Mouse (Mus musculus) retina, embryonic 14.5 days (tissue): ENCODE measurements around the gene Lag3.
A peak's percentile ranks its signal among the peaks of the same experiment; 100 is the strongest.

Source experiments
- DNase-seq: peaks from one replicate; pipeline ENCODE4 v3.0.0-alpha.2; 2015; ENCODE audit warnings: low spot score

The Lag3 gene

DNA sequence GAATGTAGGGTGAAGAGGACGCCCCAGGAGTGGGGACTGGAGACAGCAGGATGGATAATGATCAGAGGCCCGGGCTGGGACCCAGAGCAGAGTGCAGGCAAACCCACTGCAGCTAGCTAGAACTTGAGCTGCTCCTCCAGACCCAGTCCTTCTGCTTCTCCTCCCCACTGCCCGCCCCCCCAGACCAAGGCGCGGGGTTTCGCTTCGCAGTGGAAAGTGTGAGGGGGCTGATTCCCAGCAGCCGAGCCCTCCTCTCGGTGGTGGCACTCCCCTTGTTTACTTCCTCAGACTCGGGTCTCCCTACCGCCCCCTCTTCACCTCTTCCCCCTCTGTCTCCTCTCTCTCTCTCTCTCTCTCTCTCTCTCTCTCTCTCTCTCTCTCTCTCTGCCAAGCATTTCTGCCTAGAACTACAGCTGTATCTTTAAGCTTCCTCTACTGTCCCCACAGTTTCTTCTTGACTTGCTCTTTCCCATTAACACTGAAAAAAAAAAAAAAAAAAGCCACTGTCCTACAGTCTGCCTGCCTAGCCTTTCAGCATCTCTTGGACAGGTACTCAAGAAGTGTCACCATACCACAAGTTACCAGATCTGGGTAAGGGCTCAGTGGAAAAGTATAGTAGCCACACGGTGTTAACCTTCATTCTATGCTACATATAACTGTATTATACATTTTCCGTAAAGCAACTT is at the start of gene Lag3:
Gene Lag3 (minus strand): TSS at position 173 of the 686 bp plus-strand sequence.
- DNase-seq: no peak

GRCm38 (mm10) chr6:124961021-124961420 is 49.5 kb upstream of the Lag3 start:
- DNase-seq: no peak

DNA sequence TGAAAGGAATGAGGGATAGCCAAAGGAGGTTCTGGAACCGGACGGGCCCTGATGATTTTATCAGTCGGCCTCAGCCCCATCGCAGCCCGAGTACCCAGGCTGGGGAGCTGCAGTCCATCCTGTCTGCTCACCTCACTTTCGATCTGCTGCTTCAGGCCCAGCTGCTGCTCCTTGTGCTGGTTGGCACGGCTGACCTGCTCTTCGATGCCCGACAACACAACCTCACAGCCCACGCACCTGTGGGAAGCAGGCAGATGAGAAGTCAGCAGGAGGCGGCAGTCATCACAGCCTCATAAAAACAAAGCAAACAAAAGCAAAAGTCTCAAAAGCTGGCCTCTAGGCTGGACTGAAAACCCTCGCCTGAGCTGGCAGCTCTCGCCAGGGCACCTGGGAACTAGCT is 48.5 kb upstream of the Lag3 start:
- DNase-seq: no peak

DNA sequence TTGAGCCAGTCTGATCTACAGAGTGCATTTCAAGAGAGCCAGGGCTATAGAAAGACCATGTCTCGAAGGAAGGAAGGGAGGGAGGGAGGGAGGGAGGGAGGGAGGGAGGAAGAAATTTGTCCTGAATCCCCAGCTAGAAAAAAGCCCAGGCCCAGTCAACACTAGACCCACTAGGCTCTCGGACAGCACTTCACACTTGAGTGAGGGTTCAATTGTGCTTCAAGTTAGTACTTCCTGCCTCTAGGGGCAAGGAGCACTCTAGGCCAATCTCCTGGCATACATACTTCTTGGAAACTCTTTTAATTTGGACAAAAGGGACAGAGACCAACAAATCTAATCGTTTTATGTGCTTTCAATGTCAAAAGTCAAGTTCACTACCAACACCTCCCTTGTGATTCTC is 46.6 kb upstream of the Lag3 start:
- no peak for DNase-seq

DNA sequence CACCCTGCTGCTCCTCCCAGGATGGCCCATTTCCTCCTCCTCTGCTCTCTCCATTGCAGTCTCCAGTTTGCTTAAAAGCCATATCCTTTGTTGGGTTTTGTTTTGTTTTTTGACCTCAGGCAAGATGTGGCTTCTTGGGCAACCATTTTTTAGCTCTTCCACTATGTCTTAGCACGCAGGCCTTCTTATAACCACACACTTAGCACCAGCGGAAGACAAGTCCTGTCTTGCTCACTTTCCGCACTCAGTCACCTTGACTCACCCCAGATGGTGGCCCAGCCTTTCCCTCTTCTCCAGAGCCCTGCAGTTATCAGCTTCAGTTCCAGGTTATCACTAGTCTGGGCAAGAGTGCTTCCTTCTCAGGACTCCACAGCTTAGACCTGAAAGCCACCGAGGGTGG is 43.7 kb upstream of the Lag3 start:
- DNase-seq: no peak

DNA sequence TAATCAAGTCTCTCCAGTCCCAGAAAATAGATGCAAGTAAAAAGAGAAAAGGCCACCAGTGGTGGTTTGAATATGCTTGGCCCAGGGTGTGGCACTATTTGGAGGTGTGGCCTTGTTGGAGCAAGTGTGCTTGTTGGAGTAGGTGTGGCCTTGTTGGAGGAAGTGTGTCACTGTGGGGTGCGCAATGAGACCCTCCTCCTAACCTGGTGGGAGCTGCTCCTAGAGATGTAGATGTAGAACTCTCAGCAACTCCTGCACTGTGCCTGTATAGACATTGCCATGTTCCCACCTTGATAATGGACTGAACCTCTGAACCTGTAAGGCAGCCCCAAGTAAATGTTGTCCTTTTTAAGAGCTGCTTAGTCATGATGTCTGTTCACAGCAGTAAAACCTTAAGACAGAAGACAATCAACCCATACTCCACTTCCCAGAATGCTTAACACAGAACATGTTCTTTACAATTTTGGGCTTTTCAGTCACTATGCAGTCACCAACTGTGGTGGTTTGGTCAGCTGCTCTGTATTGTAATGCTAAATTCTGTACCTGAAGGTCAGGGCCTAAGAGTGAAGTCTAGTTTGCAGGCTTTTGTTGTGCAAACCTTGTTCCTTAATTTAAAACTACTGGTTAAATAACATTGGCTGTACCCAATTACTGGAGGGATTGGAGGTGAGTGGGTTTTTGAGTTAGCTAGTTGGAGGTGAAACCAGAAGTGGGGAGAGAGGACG is 42.6 kb upstream of the Lag3 start:
- no peak for DNase-seq

GRCm38 (mm10) chr6:124943526-124943925 is 32.0 kb upstream of the Lag3 start:
- DNase-seq: no peak

DNA sequence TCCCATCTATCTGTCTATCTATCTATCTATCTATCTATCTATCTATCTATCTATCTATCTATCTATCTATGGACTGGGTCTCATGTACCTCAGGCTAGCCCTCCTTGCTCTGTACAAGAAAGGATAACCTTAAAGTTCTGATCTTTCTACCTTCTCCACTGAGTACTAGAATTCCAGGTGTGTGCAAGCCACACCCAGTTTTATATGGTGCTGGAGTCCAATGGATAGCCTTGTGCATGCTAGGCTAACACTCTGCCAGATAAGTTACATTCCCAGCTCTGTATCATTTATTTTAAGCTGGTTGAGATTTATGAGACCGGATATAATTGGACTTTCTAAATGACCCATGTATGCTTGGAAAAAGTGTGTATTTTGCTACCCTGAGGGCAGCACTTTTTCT is 30.2 kb upstream of the Lag3 start:
- no peak for DNase-seq

DNA sequence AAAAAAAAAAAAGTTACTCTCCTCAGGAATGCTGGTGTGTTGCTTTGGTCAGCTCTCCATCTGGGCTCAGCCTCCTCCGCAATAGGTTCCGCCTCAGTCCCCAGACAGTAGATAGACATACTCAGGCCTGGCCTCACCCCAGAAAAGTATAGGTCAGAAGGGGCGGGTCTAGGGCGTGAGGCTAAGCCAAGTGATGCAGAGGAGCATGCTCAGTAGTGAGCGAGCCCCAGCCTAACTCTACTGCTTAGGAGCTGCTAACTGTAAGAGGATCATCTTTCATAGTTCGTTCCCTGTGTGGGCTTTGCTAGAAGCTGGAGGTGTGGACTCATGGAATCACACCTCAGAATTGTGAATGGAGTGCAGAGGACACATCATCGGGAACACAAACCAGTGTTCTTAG is 27.0 kb upstream of the Lag3 start:
- no peak for DNase-seq

DNA sequence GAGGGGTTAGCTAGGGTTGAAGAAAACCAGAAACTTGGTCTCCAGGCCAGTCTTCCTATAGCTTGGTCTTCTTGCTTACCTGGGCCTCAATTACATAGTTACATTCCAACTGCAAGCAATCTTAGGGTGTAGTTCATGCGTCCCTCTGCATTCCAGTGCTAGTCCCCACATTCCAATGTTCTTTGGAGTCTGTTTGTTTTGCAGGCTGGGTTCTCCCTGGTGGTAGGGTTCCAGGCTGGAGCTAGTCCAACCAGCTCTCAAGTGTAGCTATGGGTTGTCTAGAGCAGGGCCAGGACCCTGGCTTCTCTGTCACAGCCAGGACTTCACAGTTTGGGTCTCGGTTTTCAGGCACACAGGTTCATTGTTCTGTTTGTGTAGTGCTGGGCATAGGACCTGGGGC is 26.0 kb upstream of the Lag3 start:
- no peak for DNase-seq

- no peak for DNase-seq
Observed at GRCm38 (mm10) chr6:124936681-124937080, 25.2 kb upstream of the Lag3 start.

DNA sequence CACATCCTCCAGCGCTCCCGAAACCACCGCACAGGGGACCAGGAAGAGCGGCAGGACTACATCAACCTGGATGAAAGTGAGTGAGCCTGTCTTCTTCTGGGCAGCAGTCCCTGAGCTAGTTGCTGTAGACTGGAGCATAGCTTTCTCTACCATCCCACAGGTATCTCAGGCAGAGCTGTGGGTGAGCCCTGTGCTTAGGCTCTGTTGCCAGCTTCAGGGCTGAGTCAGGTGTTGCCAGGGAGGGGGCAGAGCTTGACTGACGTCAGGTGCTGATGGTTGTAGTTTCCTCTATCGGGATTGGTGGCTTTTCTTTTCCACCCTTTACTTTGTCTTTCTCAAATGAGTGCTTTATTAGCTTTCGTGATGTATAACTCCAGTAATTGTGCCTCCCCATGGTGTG is 23.2 kb upstream of the Lag3 start:
- DNase-seq: no peak

- DNase-seq: no peak
Observed at GRCm38 (mm10) chr6:124933127-124933526, 21.6 kb upstream of the Lag3 start.

DNA sequence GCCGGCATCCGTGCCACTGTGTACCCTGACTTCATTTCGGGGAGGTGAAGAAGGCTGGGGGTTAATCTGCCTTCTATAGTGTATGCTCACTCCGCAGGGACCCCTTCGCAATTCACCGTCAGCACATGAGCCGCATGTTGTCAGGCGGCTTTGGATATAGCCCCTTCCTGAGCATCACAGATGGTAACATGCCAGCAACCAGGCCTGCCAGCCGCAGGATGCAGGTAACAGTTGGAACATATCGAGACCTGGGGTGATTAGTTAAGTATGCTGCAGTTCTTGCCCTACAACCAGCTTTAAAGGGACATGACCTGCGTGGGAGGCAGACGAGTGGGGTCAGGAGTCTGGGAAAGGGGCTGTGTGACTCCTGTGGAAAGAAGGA is 20.8 kb upstream of the Lag3 start:
- DNase-seq: no peak

DNA sequence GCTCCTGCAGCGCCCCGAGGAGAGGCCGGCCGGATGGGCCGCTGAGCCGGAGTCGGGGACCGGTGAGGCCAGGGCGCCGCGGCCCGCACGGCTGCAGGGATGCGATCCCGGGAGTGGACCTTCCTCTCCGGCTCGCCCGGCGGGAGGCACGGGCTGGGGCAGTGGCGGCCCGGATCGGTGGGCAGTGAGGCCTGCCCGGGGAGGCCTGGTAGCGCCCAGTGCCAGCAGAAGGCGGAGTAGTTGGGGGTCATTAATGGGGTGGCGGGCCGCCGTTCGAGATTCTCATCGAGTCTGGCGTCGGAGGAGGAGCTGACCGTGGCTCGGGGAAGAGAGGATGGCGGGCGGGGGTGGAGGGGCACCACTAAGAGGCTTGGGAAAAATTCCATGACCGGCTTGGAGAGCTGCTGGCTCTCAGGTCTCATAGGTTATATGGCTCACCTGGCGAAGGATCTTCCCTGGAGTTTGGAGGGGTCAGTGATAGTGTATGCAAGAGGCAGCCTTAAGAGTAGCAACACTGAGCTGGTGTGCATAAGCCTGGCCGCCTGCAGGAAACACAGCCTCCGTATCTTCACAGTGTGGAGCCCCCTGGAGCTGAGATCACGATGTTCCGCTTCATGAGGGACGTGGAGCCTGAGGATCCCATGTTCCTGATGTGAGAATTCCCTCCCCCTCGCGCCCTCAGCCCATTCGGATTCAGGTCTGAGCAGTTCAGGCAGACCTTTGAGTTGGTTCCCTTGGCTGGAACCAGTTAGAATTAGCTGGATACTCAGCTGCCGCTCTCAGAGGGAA is 20.2 kb upstream of the Lag3 start:
- DNase-seq: peak; percentile 59

DNA sequence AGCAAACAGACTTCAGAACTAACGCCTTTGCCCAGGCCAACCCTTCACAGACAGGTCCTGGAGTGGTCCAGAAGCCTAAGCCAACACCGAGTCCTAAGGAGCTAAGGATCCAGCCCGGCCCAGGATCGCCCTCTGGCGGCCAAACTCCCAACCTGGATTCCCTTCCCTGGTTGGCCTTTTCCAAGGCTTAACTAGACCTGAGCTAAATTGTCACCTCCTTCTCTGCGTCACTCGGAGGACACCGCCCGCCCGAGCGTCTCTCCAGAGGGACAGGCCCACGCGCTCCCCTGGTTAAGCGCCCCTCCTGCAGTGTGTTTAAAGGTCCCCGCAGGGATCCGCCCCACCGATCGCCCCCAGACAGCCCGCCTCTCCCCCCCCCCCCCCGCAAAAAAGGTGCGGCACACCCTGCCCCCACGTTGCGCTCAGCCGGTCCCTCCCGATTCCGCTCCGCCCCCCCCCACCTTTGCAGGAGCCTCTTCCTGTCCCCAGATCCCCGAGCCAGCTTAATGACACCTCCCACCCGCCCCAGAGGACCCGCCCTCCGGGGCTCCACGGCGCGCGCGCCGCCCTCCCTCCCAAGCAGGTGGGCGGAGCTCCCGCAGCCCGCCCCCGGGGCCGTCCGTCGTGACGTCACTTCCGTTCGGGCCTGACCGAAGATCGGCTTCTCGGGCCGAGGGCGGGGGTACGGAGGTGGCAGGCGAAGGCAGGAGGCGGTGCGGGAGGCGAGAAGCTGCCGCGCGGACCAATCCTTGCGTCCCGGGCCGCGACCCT is 19.4 kb upstream of the Lag3 start, which contains the start of gene Mlf2:
Gene Mlf2 (plus strand): TSS at position 633 of the 771 bp plus-strand sequence.
- peak; percentile 100 for DNase-seq

DNA sequence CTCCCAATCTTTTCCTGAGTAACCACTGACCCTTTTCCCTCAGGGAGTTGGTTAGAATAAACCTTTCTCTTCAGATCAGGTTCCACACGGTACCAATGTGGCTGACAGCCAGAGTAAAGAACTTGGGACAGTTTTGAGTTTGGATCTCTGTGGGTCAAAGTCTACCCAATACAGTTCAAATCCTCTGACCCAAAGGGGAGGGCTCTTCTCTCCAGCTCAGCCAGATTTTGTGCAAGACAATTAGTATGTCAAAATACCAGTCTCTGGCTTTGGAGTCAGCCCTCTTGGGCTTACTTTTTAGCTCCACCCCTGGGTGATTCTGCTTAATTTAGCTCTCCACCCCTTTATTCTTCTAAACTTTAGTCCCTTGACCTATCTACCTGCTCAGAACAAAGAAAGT is 18.7 kb upstream of the Lag3 start:
- no peak for DNase-seq

DNA sequence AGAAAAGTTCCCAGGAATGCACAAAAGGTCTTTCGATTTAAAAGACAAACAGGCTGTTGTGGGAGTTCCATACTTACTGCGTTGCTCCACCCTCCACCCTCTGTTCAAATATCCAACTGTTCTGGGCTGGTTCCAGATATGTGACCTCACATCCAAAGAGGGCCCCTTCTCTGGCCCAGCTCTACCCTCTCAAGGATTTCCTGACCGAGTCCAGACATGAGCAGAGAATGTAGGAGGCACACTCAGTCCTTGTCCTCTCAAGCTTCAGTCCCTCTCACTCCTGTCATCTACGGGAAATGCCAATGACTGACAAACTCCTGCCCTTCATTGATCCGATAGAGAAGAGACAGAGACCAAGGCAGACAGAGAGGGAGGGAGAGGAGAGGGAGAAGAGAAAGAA is 14.4 kb upstream of the Lag3 start:
- no peak for DNase-seq

- no peak for DNase-seq
Observed at GRCm38 (mm10) chr6:124925173-124925793, 13.8 kb upstream of the Lag3 start.

- no peak for DNase-seq
Observed at GRCm38 (mm10) chr6:124921539-124921938, 10.0 kb upstream of the Lag3 start.

DNA sequence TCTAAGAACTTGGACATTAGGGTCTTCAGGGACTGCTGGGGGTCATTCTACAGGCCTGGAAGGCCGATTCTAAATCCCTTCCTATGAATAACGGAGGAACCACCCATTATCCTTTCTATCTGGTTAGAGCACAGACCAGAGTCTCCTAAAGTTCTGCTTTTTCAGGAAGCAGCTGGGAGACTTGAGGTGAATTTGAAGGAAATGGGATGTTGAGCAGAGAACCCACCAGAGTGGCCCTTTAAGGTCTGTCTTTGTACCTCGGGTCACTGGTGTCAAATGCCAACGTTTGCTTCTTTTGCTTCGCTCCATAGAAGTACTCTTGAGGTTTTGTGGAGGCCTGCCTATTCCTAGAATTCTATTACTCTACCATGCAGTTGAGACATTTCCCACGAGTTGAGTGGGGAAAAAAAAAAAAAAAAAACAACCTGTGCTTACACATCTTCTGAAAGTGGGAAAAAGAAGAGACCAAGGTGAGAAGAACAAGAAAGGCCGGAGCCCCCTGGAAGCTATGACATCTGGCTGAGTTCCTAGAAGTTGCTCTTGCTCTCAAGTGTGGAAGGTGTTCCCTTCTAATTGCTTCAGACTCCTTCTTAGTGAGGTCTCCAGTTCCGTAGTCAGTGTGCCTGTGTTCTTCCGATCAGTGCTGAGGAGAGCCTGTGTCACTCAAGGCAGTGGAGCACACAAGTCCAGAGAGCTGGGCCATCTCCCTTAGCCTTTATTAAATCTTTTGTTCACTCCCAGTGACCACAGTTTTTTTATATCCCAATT is 9.0 kb upstream of the Lag3 start:
- DNase-seq: no peak
